Mouse (Mus musculus): Measurements from ENCODE around the gene Lmf1. TPM values are rescaled to one million over a fixed set of nuclear protein-coding genes. Genes with fewer than 3 reads are reported as not detected.
A peak's percentile ranks its signal among the peaks of the same experiment; 100 is the strongest.

Gene Lmf1
- polyA plus RNA-seq (2012; rRNA removed), result 10.0 and 10.9 TPM in 2 replicates

DNA sequence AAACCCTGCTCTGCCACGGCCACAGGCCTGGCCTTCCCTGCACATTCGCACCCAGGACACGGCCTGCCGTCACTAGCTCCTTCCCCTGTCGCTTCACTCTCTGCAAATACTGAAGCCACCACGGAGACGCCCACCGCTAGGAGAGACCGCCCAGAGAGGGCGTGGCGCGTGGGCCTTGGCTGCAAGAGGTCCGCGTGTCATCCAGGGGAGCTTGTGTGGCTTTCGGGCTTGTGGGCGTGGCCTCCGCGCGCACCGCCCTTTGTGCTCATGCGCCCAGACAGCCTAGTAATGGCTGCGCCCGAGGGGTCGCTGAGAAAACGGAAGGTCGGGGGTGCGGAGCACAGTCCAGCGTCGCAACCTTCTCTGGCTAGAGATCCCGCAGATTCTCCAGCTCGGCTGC lies at the start of gene Lmf1:
TSS of gene Lmf1 (plus strand) at position 166 of the 400 bp plus-strand sequence.
- WGBS, result under 1% methylated on average over 31 of the region's 31 CpGs
- Histone ChIP-seq H3K4me1 (ENCODE audit: control insufficient read depth, insufficient read depth, insufficient read length, low read length) (peaks cover 3% of the 10 kb centered on the region), H3K4me3 (ENCODE audit: low read depth, low read length) (peak within 1 kb of the TSS; percentile 81), H3K27me3 (ENCODE audit: control insufficient read depth, insufficient read depth, low read length) (no peaks in the 10 kb centered on the region), H3K36me3 (ENCODE audit: control insufficient read depth, insufficient read depth, low read length) (no peaks in the 10 kb centered on the region), H3K27ac (ENCODE audit: insufficient read depth, low read depth, low read length) (no peak within 1 kb of the TSS)
- peak; percentile 79 for TF ChIP-seq POLR2A (IDR thresholded peaks at IDR 0.05; ENCODE audit: low read depth, low read length)
- no peak for TF ChIP-seq CTCF (IDR thresholded peaks at IDR 0.05; ENCODE audit: extremely low read depth, insufficient read length, insufficient replicate concordance, low read depth, low read length)

GRCm38 (mm10) chr17:25530357-25531022 lies 48.4 kb upstream of the Lmf1 start:
- no peak for TF ChIP-seq POLR2A (IDR thresholded peaks at IDR 0.05; ENCODE audit: low read depth, low read length)
- no peak for TF ChIP-seq CTCF (IDR thresholded peaks at IDR 0.05; ENCODE audit: extremely low read depth, insufficient read length, insufficient replicate concordance, low read depth, low read length)
- Histone ChIP-seq H3K27ac (ENCODE audit: insufficient read depth, low read depth, low read length) (no peak overlapping the region), H3K4me1 (ENCODE audit: control insufficient read depth, insufficient read depth, insufficient read length, low read length) (no peaks in the 10 kb centered on the region), H3K4me3 (ENCODE audit: low read depth, low read length) (no peak overlapping the region), H3K36me3 (ENCODE audit: control insufficient read depth, insufficient read depth, low read length) (no peaks in the 10 kb centered on the region), H3K27me3 (ENCODE audit: control insufficient read depth, insufficient read depth, low read length) (no peaks in the 10 kb centered on the region)
- WGBS, result 51% methylated on average over 8 of the region's 8 CpGs

DNA sequence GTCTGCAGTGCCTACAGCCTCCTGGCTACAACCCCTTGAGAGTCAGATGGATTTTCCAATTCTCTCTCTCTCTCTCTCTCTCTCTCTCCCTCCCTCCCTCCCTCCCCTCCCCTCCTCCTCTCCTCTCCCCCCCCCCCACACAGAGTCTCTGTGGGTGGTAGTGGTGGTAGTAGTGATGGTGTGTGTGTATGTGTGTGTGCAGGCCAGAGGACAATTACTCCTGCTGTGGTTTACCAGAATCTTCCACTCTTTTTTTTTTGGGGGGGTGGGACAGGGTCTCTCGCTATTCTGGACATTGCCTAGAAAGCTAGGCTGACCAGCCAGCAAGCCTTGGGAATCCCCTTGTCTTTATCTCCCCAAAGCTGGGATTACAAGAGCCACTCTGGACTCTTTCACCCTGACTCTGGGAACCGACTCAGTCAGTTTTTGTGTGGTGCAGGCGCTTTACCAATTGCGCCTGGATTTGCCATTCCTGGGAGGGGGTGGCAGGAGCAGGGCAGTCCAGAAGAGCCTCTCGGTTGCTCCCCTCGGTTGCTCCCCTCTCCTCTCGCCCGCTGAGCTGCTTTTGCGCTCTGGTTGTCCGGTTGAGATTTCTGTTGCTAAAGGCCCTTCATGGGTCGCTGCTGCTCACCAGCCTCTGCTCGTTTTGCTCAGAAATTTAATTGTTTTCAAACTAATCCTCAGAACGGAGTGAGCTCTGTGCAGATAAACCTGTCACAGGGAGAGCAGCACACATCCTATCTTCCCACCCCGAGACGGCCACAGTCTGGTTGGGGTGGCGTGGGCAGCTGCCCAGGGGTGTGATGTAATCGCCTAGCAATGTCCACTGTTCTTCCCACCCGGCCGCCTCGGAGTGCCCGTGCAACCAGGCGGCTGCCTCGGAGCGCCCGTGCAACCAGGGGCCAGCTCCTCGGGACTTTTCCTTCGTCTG lies 39.7 kb upstream of the Lmf1 start:
- no peaks in the 10 kb centered on the region for H3K36me3 ChIP-seq (ENCODE audit: control insufficient read depth, insufficient read depth, low read length)
- H3K4me3 ChIP-seq (ENCODE audit: low read depth, low read length), result no peak overlapping the region
- H3K27ac ChIP-seq (ENCODE audit: insufficient read depth, low read depth, low read length), result no peak overlapping the region
- 42% methylated on average over 27 of the region's 27 CpGs for WGBS
- no peaks in the 10 kb centered on the region for H3K27me3 ChIP-seq (ENCODE audit: control insufficient read depth, insufficient read depth, low read length)
- H3K4me1 ChIP-seq (ENCODE audit: control insufficient read depth, insufficient read depth, insufficient read length, low read length), result no peaks in the 10 kb centered on the region
- TF ChIP-seq POLR2A (IDR thresholded peaks at IDR 0.05; ENCODE audit: low read depth, low read length), result no peak
- no peak for TF ChIP-seq CTCF (IDR thresholded peaks at IDR 0.05; ENCODE audit: extremely low read depth, insufficient read length, insufficient replicate concordance, low read depth, low read length)

DNA sequence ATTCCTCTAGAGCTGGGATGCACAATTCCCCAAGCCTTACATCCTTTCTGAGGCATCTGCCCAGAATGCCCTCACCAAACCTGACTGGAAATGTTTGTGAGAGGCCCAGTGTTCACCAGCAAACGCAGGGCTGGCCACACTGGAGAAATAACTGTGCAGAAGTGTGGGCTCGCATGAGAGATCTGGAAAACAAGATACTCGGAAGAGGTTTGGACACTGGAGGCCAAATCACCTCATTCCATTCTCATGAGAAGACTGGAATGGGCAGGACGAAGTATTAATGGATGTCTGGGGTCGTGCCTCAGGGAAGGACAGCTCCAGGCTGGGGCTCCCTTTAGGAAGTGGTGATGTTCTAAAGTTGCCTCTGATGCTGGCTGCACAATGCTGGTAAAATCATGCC lies 38.2 kb upstream of the Lmf1 start:
- 61% methylated on average over 5 of the region's 5 CpGs for WGBS
- H3K36me3 ChIP-seq (ENCODE audit: control insufficient read depth, insufficient read depth, low read length), result no peaks in the 10 kb centered on the region
- no peak overlapping the region for H3K27ac ChIP-seq (ENCODE audit: insufficient read depth, low read depth, low read length)
- no peaks in the 10 kb centered on the region for H3K4me1 ChIP-seq (ENCODE audit: control insufficient read depth, insufficient read depth, insufficient read length, low read length)
- no peaks in the 10 kb centered on the region for H3K27me3 ChIP-seq (ENCODE audit: control insufficient read depth, insufficient read depth, low read length)
- no peak overlapping the region for H3K4me3 ChIP-seq (ENCODE audit: low read depth, low read length)
- TF ChIP-seq CTCF (IDR thresholded peaks at IDR 0.05; ENCODE audit: extremely low read depth, insufficient read length, insufficient replicate concordance, low read depth, low read length) (no peak), POLR2A (IDR thresholded peaks at IDR 0.05; ENCODE audit: low read depth, low read length) (no peak)

DNA sequence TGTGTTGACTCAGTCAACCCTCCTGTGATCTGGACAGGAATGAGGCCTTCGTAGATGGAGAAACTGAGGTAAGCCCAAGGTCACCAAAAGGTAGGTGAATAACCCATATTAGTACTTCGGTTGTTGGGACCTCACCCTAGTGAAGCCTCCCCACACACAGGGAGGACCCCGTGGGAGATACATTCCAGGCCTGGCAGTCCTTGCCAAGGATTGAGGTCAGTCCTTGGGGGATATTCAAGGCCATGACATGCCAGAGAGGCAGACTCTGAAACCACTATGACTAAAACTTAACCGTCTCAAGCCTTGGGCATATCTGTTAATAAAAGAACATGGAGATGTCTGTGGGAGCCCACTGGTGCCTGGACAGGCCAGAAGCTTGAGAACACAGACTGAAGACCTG lies 37.1 kb upstream of the Lmf1 start:
- 69% methylated on average over 4 of the region's 4 CpGs for WGBS
- Histone ChIP-seq H3K4me1 (ENCODE audit: control insufficient read depth, insufficient read depth, insufficient read length, low read length) (no peaks in the 10 kb centered on the region), H3K27ac (ENCODE audit: insufficient read depth, low read depth, low read length) (no peak overlapping the region), H3K4me3 (ENCODE audit: low read depth, low read length) (no peak overlapping the region), H3K36me3 (ENCODE audit: control insufficient read depth, insufficient read depth, low read length) (no peaks in the 10 kb centered on the region), H3K27me3 (ENCODE audit: control insufficient read depth, insufficient read depth, low read length) (no peaks in the 10 kb centered on the region)
- TF ChIP-seq POLR2A (IDR thresholded peaks at IDR 0.05; ENCODE audit: low read depth, low read length), result no peak
- no peak for TF ChIP-seq CTCF (IDR thresholded peaks at IDR 0.05; ENCODE audit: extremely low read depth, insufficient read length, insufficient replicate concordance, low read depth, low read length)

DNA sequence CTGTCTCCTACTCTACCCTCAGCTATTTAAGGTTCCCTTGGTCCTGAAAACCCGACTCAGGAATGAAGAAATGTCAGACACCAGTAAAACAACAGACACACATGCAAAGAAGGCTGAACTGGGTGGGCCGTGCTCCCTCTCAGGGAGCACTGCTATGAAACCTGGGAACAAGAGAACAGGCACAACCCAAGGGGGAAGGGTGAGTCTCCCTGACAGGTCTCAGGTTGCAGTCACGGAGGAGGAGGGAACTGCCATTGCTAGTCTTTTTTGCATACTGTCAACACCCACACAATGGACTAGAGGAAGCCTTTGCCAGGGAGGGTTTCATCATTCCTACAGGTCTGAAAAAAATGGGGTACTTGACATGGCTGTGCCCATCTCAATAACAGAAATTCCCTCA lies 31.9 kb upstream of the Lmf1 start:
- 33% methylated on average over 3 of the region's 3 CpGs for WGBS
- TF ChIP-seq POLR2A (IDR thresholded peaks at IDR 0.05; ENCODE audit: low read depth, low read length) (no peak), CTCF (IDR thresholded peaks at IDR 0.05; ENCODE audit: extremely low read depth, insufficient read length, insufficient replicate concordance, low read depth, low read length) (no peak)

DNA sequence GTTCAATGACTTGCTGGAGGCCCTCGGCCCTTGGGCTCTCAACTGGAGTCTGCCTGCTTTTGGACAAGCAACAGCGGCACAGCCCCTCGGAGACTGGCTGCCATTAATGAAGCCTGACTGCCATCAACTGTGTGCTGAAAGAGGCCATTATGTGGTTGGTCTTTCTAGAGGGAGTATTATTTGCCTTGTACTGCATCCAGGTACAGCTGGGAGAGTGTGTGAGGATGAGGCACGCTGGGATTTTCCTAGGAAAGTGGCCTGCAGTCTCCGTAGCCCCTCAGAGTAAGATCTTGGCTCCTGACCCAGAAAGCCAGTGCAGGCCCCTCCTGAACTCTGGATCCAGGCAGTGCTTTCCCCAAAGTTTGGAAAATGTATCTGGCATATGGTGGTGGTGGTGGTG lies 28.9 kb upstream of the Lmf1 start:
- 83% methylated on average over 5 of the region's 5 CpGs for WGBS
- TF ChIP-seq CTCF (IDR thresholded peaks at IDR 0.05; ENCODE audit: extremely low read depth, insufficient read length, insufficient replicate concordance, low read depth, low read length), result no peak
- Histone ChIP-seq H3K4me1 (ENCODE audit: control insufficient read depth, insufficient read depth, insufficient read length, low read length) (no peaks in the 10 kb centered on the region), H3K4me3 (ENCODE audit: low read depth, low read length) (no peak overlapping the region), H3K36me3 (ENCODE audit: control insufficient read depth, insufficient read depth, low read length) (no peaks in the 10 kb centered on the region), H3K27me3 (ENCODE audit: control insufficient read depth, insufficient read depth, low read length) (no peaks in the 10 kb centered on the region), H3K27ac (ENCODE audit: insufficient read depth, low read depth, low read length) (no peak overlapping the region)

More for the DNA sequence above, 31.9 kb upstream of the Lmf1 start:
- no peaks in the 10 kb centered on the region for H3K27me3 ChIP-seq (ENCODE audit: control insufficient read depth, insufficient read depth, low read length)
- H3K4me1 ChIP-seq (ENCODE audit: control insufficient read depth, insufficient read depth, insufficient read length, low read length), result no peaks in the 10 kb centered on the region
- no peaks in the 10 kb centered on the region for H3K36me3 ChIP-seq (ENCODE audit: control insufficient read depth, insufficient read depth, low read length)
- no peak overlapping the region for H3K4me3 ChIP-seq (ENCODE audit: low read depth, low read length)
- no peak overlapping the region for H3K27ac ChIP-seq (ENCODE audit: insufficient read depth, low read depth, low read length)
